Mouse (Mus musculus): ENCODE results near the gene Pih1d1. TPM values are rescaled to one million over a fixed set of nuclear protein-coding genes. Genes with fewer than 3 reads are reported as not detected.

The Pih1d1 gene
- total and polyA plus RNA-seq, 2 experiments from 2014 or later = 56.3 to 152 TPM

GRCm38 (mm10) chr7:45119780-45120709 lies 34.1 kb upstream of the Pih1d1 start:
- TF ChIP-seq CTCF (IDR thresholded peaks at IDR 0.05; ENCODE audit: low read depth) (no peak), EP300 (IDR thresholded peaks at IDR 0.05; ENCODE audit: low read depth) (no peak)
- Histone ChIP-seq H3K36me3 (replicated peaks; ENCODE audit: control insufficient read depth, insufficient read depth, low read length) (peaks cover 40% of the 10 kb centered on the region), H3K9ac (replicated peaks; ENCODE audit: low read depth, low read length) (no peak overlapping the region), H3K4me1 (ENCODE audit: control insufficient read depth, insufficient read depth) (peaks cover 9% of the 10 kb centered on the region), H3K4me2 (ENCODE audit: low read depth, low read length) (no peak overlapping the region), H3K27me3 (ENCODE audit: control insufficient read depth, insufficient read depth, low read length) (no peaks in the 10 kb centered on the region), H3K9me3 (replicated peaks; ENCODE audit: control insufficient read depth, low read length) (no peaks in the 10 kb centered on the region), H3K27ac (ENCODE audit: low read depth) (peak overlapping the region; percentile 54; the same call in 1 of the 2 replicates), H3K4me3 (ENCODE audit: low read depth, low read length) (no peak overlapping the region)
- DNase-seq (ENCODE audit: low spot score) (no peak), ATAC-seq (ENCODE audit: insufficient read depth, low read depth) (no peak)
- WGBS = 72% methylated on average over 5 of the region's 5 CpGs

- H3K9ac ChIP-seq (replicated peaks; ENCODE audit: low read depth, low read length) = no peak overlapping the region
- no peaks in the 10 kb centered on the region for H3K27me3 ChIP-seq (ENCODE audit: control insufficient read depth, insufficient read depth, low read length)
- H3K4me1 ChIP-seq (ENCODE audit: control insufficient read depth, insufficient read depth) = peaks cover 10% of the 10 kb centered on the region
- no peak for DNase-seq (ENCODE audit: low spot score)
- peak overlapping the region; percentile 33; the same call in 1 of the 2 replicates for H3K4me2 ChIP-seq (ENCODE audit: low read depth, low read length)
- H3K36me3 ChIP-seq (replicated peaks; ENCODE audit: control insufficient read depth, insufficient read depth, low read length) = peaks cover 54% of the 10 kb centered on the region
- H3K27ac ChIP-seq (ENCODE audit: low read depth) = peak overlapping the region; percentile 63
- 41% methylated on average over 8 of the region's 8 CpGs for WGBS
- TF ChIP-seq EP300 (IDR thresholded peaks at IDR 0.05; ENCODE audit: low read depth) (peak; percentile 71; the same call in 1 of the 2 replicates), CTCF (IDR thresholded peaks at IDR 0.05; ENCODE audit: low read depth) (no peak)
- H3K9me3 ChIP-seq (replicated peaks; ENCODE audit: control insufficient read depth, low read length) = no peaks in the 10 kb centered on the region
- no peak overlapping the region for H3K4me3 ChIP-seq (ENCODE audit: low read depth, low read length)
- no peak for ATAC-seq (ENCODE audit: insufficient read depth, low read depth)
Measured at GRCm38 (mm10) chr7:45121404-45121803, 32.7 kb upstream of the Pih1d1 start.

GRCm38 (mm10) chr7:45121966-45122365 lies 32.1 kb upstream of the Pih1d1 start:
- H3K27me3 ChIP-seq (ENCODE audit: control insufficient read depth, insufficient read depth, low read length) = no peaks in the 10 kb centered on the region
- H3K9ac ChIP-seq (replicated peaks; ENCODE audit: low read depth, low read length) = no peak overlapping the region
- DNase-seq (ENCODE audit: low spot score) (no peak), ATAC-seq (ENCODE audit: insufficient read depth, low read depth) (no peak)
- TF ChIP-seq EP300 (IDR thresholded peaks at IDR 0.05; ENCODE audit: low read depth) = no peak
- TF ChIP-seq CTCF (IDR thresholded peaks at IDR 0.05; ENCODE audit: low read depth) = no peak
- no peaks in the 10 kb centered on the region for H3K9me3 ChIP-seq (replicated peaks; ENCODE audit: control insufficient read depth, low read length)
- no peak overlapping the region for H3K4me3 ChIP-seq (ENCODE audit: low read depth, low read length)
- H3K4me1 ChIP-seq (ENCODE audit: control insufficient read depth, insufficient read depth) = peaks cover 15% of the 10 kb centered on the region
- peaks cover 60% of the 10 kb centered on the region for H3K36me3 ChIP-seq (replicated peaks; ENCODE audit: control insufficient read depth, insufficient read depth, low read length)
- peak overlapping the region; percentile 33 for H3K4me2 ChIP-seq (ENCODE audit: low read depth, low read length)
- peak overlapping the region; percentile 63 for H3K27ac ChIP-seq (ENCODE audit: low read depth)

GRCm38 (mm10) chr7:45122561-45123185 lies 31.4 kb upstream of the Pih1d1 start:
- Histone ChIP-seq H3K9ac (replicated peaks; ENCODE audit: low read depth, low read length) (peak overlapping the region; percentile 93; the same call in 1 of the 2 replicates), H3K27ac (ENCODE audit: low read depth) (peak overlapping the region; percentile 89; the same call in 1 of the 2 replicates), H3K4me3 (ENCODE audit: low read depth, low read length) (peak overlapping the region; percentile 82; the same call in 1 of the 2 replicates), H3K27me3 (ENCODE audit: control insufficient read depth, insufficient read depth, low read length) (no peaks in the 10 kb centered on the region), H3K36me3 (replicated peaks; ENCODE audit: control insufficient read depth, insufficient read depth, low read length) (peaks cover 63% of the 10 kb centered on the region), H3K9me3 (replicated peaks; ENCODE audit: control insufficient read depth, low read length) (no peaks in the 10 kb centered on the region), H3K4me2 (ENCODE audit: low read depth, low read length) (peak overlapping the region; percentile 96), H3K4me1 (ENCODE audit: control insufficient read depth, insufficient read depth) (peaks cover 23% of the 10 kb centered on the region)
- DNase-seq (ENCODE audit: low spot score) (no peak), ATAC-seq (ENCODE audit: insufficient read depth, low read depth) (no peak)
- 81% methylated on average over 15 of the region's 15 CpGs for WGBS
- TF ChIP-seq CTCF (IDR thresholded peaks at IDR 0.05; ENCODE audit: low read depth) = no peak
- no peak for TF ChIP-seq EP300 (IDR thresholded peaks at IDR 0.05; ENCODE audit: low read depth)

GRCm38 (mm10) chr7:45123186-45123570 lies 30.9 kb upstream of the Pih1d1 start:
- ATAC-seq (ENCODE audit: insufficient read depth, low read depth) = no peak
- Histone ChIP-seq H3K27me3 (ENCODE audit: control insufficient read depth, insufficient read depth, low read length) (no peaks in the 10 kb centered on the region), H3K4me3 (ENCODE audit: low read depth, low read length) (peak overlapping the region; percentile 82), H3K9me3 (replicated peaks; ENCODE audit: control insufficient read depth, low read length) (no peaks in the 10 kb centered on the region), H3K4me1 (ENCODE audit: control insufficient read depth, insufficient read depth) (peaks cover 24% of the 10 kb centered on the region), H3K9ac (replicated peaks; ENCODE audit: low read depth, low read length) (peak overlapping the region; percentile 93), H3K4me2 (ENCODE audit: low read depth, low read length) (peak overlapping the region; percentile 96), H3K36me3 (replicated peaks; ENCODE audit: control insufficient read depth, insufficient read depth, low read length) (peaks cover 63% of the 10 kb centered on the region), H3K27ac (ENCODE audit: low read depth) (peak overlapping the region; percentile 89)
- no peak for DNase-seq (ENCODE audit: low spot score)
- TF ChIP-seq EP300 (IDR thresholded peaks at IDR 0.05; ENCODE audit: low read depth) (no peak), CTCF (IDR thresholded peaks at IDR 0.05; ENCODE audit: low read depth) (no peak)
- 18% methylated on average over 12 of the region's 12 CpGs for WGBS

All from heart, postnatal 0 days (tissue).